Mouse (Mus musculus): ENCODE results near the gene Spata17. TPM values are rescaled to one million over a fixed set of nuclear protein-coding genes. Genes with fewer than 3 reads are reported as not detected.

Gene Spata17
- polyA plus RNA-seq, 1 experiment, result 0.18 TPM

DNA sequence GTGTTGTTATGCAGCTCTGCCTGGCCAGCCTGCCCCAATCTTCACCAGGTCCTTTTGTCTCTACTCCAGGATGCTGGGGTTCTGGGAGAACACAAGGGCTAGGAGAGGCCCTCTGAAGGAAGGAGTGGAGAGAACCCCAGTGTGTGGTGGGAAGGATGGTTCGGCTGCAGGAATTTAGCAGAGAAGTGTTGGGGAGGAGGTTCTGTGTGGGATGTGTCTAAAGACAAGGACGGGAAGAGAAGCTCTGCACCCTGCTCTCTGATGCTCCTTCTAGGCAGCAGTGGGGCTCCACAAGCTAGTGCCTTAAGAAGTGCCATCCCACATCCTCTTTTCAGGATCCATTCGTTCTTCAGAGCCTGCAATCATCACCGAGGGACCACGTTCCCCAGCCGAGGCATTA, 129.2 kb downstream of the Spata17 start:
- no peak for DNase-seq (ENCODE audit: low spot score)

DNA sequence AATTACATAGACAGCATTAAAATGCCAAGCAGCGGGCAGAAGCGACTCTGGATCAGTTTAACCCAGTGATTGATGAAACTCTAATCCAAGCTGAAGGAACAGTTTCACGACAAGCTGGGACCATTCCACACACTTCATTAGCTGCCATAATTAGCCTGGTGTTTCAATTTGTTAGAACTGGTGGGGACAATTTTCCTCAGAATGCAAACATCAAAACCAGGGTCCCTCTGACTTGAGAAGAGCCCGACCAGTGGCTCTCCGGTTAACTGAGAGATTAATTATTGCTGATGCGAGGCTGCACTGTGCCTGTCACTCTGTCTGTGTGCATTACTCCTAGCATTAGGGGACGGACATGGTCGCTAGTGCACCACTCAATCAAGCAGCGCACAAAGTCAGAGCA, 137.9 kb downstream of the Spata17 start:
- no peak for DNase-seq (ENCODE audit: low spot score)

- DNase-seq (ENCODE audit: low spot score), result no peak
Observed at GRCm38 (mm10) chr1:187077043-187077334, 138.3 kb downstream of the Spata17 start.

- no peak for DNase-seq (ENCODE audit: low spot score)
Observed at GRCm38 (mm10) chr1:187076198-187077042, 138.8 kb downstream of the Spata17 start.

- DNase-seq (ENCODE audit: low spot score), result no peak
Observed at GRCm38 (mm10) chr1:187059874-187060273, 155.4 kb downstream of the Spata17 start.

- no peak for DNase-seq (ENCODE audit: low spot score)
Observed at GRCm38 (mm10) chr1:187054333-187054732, 160.9 kb downstream of the Spata17 start.

- no peak for DNase-seq (ENCODE audit: low spot score)
Observed at GRCm38 (mm10) chr1:187053862-187054261, 161.4 kb downstream of the Spata17 start.

DNA sequence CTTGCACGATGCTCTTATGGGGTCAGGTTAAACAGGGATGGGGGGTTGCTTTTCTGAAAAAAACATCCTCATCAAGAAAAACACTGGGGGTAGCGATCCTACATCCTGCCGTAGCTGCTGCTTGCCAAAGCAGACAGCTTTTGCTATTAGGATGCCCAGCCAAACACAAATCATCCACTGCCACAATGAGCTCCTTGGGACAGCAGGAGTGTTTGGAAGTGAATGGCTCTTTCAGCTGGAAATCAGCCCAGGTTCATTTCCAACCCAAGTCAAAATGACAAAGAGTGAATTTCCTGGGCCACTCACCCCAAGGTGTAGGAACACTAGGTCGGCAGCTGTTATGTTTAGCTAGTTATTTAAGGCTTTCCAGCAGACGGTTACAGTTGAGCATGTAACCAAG, 162.7 kb downstream of the Spata17 start:
- no peak for DNase-seq (ENCODE audit: low spot score)

- no peak for DNase-seq (ENCODE audit: low spot score)
Observed at GRCm38 (mm10) chr1:187051296-187051695, 164.0 kb downstream of the Spata17 start.

- DNase-seq (ENCODE audit: low spot score), result no peak
Observed at GRCm38 (mm10) chr1:187048681-187049288, 166.5 kb downstream of the Spata17 start.

DNA sequence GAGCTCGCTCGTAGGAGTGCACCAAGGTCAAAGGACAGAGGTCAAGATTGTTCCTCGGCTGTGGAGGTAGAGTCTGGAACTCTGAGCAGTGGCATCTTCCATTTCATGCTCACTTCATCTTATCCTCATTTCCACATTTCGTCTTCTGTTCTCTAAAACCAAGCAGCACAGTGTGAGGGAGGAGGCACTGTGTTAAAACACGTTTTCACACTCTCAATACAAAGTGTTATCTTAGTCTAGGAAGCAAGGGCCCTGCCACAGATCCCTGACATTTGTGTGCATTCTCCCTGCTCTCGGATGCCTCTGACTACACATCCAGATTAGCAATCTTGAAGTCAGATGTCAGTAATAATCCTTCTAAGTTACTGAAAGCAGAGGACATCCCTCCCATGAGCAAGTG, 170.5 kb downstream of the Spata17 start:
- no peak for DNase-seq (ENCODE audit: low spot score)

GRCm38 (mm10) chr1:187039801-187040200, 175.5 kb downstream of the Spata17 start:
- no peak for DNase-seq (ENCODE audit: low spot score)

GRCm38 (mm10) chr1:187035785-187036184, 179.5 kb downstream of the Spata17 start:
- DNase-seq (ENCODE audit: low spot score), result no peak

DNA sequence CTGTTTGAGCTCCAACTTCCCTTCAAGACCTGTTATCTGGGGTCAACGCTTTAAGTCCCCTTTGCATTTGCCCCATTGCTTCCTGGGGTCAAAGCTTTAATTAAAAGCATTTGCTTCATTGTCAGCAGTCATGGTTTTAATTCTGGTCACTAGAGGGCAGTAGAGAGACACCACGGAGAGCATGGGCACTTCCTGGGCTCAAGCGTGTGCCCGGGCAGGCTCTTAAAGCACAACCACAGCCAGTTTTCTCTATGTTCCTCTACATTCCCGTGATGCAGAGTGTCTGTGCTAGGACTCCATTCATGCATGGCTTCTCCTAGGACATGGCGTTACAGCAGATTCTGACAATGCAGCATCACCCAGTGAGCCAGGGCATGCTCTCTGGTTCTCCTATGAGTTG, 183.5 kb downstream of the Spata17 start:
- DNase-seq (ENCODE audit: low spot score), result no peak

DNA sequence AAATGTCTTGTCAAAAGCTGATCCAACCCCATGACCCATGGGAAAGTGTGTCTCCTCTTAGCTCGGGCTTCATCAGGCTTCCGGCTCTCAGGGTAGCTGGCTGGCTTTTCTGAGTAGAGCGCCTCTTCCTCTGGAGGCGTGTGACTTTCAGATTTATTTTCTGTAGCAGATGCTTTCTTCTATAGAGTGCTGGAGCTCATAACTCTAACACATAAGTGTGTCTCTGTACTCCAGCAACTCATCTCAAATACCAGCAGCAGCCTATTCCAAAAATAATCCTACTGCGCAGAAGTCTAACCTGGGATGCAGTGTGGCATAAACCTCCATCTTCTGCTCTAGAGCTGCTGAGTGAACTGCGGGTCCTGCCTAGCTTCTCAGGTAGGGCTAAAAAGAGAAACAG, 186.4 kb downstream of the Spata17 start:
- no peak for DNase-seq (ENCODE audit: low spot score)

DNA sequence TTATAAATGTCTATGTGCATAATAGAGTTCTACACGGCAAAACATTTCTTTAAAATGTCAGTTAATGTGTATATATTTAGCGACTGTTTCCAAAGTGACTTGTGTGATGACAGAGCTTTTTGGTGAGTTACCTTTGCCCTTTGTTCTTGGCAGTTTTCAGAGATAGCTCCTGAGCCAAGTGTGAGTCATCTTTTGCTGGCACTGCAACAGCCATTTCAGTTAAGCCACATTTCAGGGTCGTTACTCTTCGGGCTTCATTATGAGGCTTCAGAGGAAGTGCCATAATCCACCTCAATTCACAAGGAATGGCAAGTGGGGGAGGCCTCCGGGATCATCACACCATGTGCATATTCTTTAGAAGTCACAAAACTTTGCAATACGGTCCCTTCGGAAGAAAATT, 195.3 kb downstream of the Spata17 start:
- no peak for DNase-seq (ENCODE audit: low spot score)

GRCm38 (mm10) chr1:187016116-187016515, 199.1 kb downstream of the Spata17 start:
- DNase-seq (ENCODE audit: low spot score), result no peak

GRCm38 (mm10) chr1:187015673-187016072, 199.6 kb downstream of the Spata17 start:
- no peak for DNase-seq (ENCODE audit: low spot score)

DNA sequence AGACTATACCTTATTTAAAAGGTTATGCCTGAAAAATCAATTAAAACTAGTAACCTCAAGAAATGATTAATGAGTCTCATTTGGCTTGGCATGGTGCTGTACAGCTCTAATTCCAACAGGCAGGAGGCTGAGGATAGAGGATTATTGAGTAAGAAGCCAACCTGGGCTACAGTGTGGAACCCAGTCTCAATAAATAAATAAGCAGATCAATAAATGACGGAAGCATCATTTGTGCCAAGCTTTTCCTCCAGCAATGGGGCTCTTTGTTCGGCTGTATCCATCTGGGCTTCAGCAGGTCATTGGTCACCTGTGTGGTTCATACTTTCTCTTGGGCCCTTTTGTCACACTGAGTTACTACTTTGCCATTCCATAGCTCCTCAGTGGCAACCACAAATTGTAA, 201.1 kb downstream of the Spata17 start:
- no peak for DNase-seq (ENCODE audit: low spot score)

GRCm38 (mm10) chr1:187011601-187012000, 203.7 kb downstream of the Spata17 start:
- DNase-seq (ENCODE audit: low spot score), result no peak

- DNase-seq (ENCODE audit: low spot score), result no peak
Observed at GRCm38 (mm10) chr1:187010071-187010470, 205.2 kb downstream of the Spata17 start.

DNA sequence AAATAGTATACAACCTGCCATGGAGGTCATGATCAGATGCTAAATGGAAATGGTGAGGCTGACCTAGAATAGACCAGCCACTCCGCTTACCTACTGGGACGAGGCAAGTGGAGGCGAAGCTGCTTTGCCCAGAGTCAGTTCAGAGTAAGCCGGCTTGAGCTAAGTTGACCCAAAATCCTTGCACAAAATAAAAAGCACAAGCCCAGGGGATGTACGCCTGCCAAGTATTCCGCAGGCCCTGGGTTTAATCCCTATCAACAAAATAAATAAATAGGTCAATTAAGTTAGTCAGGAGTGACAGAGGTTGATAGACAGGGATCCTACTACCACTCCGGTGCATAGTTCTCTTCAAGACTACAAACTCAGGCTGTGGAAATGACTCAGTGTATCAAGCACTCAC, 207.0 kb downstream of the Spata17 start:
- no peak for DNase-seq (ENCODE audit: low spot score)

DNA sequence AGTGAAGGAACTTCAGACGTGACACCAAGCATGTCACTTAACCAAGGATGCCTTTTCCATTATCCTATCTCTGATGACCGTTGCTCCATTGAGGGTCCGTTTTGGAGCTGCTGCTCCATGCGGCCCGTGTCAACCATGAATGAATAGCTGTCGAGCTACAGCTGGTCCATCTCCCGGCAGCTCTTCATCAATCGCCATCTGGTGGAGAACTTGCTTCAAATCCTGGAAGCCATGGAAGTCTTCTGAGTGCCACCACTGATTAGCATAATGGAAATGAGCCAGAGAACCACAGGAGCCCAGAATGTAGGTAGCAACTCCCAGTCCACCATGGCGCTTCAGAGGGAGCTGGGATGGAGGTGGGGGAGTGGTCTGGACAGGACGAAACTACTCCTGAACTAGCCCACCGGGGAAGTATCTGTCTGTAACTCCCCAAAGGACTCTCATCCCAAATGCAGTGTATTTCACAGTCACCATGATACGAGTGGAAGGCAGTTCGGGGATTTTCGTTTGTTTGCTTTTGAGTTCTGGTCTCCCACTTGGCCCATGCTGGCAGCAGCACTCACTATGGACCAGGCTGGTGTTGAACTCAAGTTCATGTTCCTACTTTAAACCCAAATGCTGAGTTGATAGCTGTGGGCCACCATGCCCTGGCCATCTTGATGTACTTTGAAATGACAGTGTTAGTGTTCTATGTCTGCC, 208.9 kb downstream of the Spata17 start:
- DNase-seq (ENCODE audit: low spot score), result no peak

Measured in urinary bladder, adult 2 months (tissue).